Mouse (Mus musculus) hindbrain, embryonic 14.5 days (tissue): ENCODE results near the gene Rps6kc1. TPM values are rescaled to one million over a fixed set of nuclear protein-coding genes. Genes with fewer than 3 reads are reported as not detected.

Experiments used
- ATAC-seq: fragments of 200-750 bp; cut with Nextera tagmentation; 2 replicates; pipeline ENCODE4 v1.8.0; 2017; ENCODE audit warnings: moderate number of reproducible peaks, mild to moderate bottlenecking, moderate TSS enrichment, moderate library complexity; ENCODE audit not compliant: low FRiP score
- DNase-seq: peaks from one replicate; pipeline ENCODE4 v3.0.0-alpha.2; 2015; ENCODE audit warnings: low spot score
- H3K27ac ChIP-seq: fragments of 300-500 bp; sonication (generic); 2 replicates; pipeline ENCODE4 v1.5.1; 2014; ENCODE audit warnings: mild to moderate bottlenecking, moderate library complexity
- H3K27me3 ChIP-seq: fragments of 300-500 bp; sonication (generic); 2 replicates; pipeline ENCODE4 v1.6.1; 2014; ENCODE audit warnings: mild to moderate bottlenecking, low read length, mixed read lengths; ENCODE audit not compliant: control insufficient read depth, insufficient read depth
- H3K36me3 ChIP-seq: fragments of 300-500 bp; sonication (generic); replicated peaks from 2 replicates; pipeline ENCODE4 v1.6.1; 2014; ENCODE audit not compliant: control insufficient read depth, insufficient read depth
- H3K4me1 ChIP-seq: fragments of 300-500 bp; sonication (generic); replicated peaks from 2 replicates; pipeline ENCODE4 v1.6.1; 2014; ENCODE audit warnings: antibody characterized with exemption, low read length, mixed read lengths; ENCODE audit not compliant: control insufficient read depth, insufficient read depth
- H3K4me2 ChIP-seq: fragments of 300-500 bp; sonication (generic); replicated peaks from 2 replicates; pipeline ENCODE4 v1.6.1; 2014; ENCODE audit warnings: mild to moderate bottlenecking, moderate library complexity
- H3K4me3 ChIP-seq: fragments of 300-500 bp; sonication (generic); replicated peaks from 2 replicates; pipeline ENCODE4 v1.5.1; 2014; ENCODE audit warnings: mild to moderate bottlenecking, low read length
- H3K9ac ChIP-seq: fragments of 300-500 bp; sonication (generic); 2 replicates; pipeline ENCODE4 v1.6.1; 2014
- H3K9me3 ChIP-seq: fragments of 300-500 bp; sonication (generic); 2 replicates; pipeline ENCODE4 v1.6.1; 2016; ENCODE audit warnings: low read length; ENCODE audit not compliant: control insufficient read depth
- WGBS: fragments of 180-500 bp; shearing (Covaris S2); extraction: QIAGEN DNeasy Blood & Tissue Kit; methylation state at CpG from one replicate; pipeline ENCODE4 v1.1.7; 2014; 5-methylcytosine and 5-hydroxymethylcytosine counted together
- polyA plus RNA-seq: library from polyadenylated mRNA; unstranded; fragments of >200 nt; fragmentation: Nextera tagmentation; extraction: Ambion mirVana; gene quantifications from 2 replicates; pipeline ENCODE4 v1.2.1, GENCODE M21; 2014

The Rps6kc1 gene
- polyA plus RNA-seq, 1 experiment from 2014 or later = 27.7 TPM

DNA sequence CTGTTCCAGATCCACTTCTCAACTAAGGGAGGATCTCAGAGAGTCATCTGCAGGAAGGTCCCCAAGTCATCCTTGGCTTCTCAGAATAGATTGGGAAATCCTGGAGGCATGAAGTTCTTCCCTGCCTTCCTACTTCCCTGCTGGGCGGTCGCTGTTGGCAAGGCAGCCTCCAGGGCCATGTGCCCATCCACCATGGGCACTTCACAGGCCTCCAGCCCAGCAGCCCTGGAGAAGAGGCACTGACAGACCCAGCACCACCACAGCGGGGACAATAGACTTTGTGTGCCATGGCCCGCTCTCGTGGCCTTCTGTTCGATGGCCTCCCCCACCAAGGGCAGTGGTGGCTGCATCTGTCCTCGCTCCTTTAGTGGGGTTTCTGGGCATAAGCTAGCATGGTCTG, 228.5 kb downstream of the Rps6kc1 start:
- WGBS = 83% methylated on average over 7 of the region's 7 CpGs
- H3K27ac ChIP-seq = no peak overlapping the region
- ATAC-seq = no peak

DNA sequence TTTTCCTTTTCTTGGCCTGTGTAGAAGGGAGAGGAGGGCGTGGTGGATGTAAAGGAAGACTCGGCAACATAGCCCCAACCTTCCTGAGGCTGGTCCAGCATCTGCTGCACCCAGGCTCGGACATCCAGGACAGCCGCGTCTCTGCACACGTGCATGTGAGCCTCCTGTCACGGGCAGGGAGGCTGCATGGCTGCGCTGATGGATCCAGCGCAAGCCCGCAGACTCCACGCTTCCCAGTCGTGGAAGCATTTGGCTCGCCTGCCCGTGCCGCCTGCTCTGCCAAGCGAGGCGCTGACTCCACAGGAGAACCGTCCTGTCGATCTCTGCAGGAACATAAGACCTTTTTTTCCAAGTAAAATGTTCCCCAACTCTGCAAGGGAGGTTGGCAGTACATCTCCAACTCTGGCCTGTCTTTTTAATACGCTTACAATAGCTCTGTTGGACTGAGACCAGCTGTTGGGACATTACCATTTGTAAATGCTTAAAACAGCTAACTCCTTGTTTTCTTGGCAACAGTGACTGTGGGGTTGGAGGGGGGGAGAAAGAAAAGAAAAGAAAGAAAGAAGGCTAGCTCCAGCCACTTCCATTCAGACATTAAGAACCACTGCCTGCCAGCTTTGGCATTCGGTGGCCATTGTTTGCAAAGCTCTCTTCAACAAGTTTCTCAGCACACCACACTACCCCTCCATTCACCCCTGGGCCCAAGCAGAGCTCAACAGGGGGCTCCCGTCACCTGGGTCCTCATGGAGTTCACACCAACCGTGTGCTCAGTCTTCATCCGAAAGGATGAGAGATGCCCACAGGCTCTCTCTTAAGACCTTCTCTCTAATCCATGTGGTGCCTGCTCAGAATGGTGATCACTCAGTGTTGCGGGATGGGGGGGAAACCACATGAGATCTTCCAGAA, 229.3 kb downstream of the Rps6kc1 start:
- Histone ChIP-seq H3K4me2 (peak overlapping the region; percentile 47), H3K9me3 (no peaks in the 10 kb centered on the region), H3K4me3 (no peak overlapping the region), H3K9ac (peak overlapping the region; percentile 41; the same call in 1 of the 2 replicates), H3K4me1 (peaks cover 14% of the 10 kb centered on the region), H3K36me3 (no peaks in the 10 kb centered on the region), H3K27me3 (no peaks in the 10 kb centered on the region), H3K27ac (peak overlapping the region; percentile 84)
- DNase-seq (peak; percentile 68), ATAC-seq (peak; percentile 83)
- WGBS = 18% methylated on average over 25 of the region's 25 CpGs

More for the DNA sequence above, 228.5 kb downstream of the Rps6kc1 start:
- Histone ChIP-seq H3K9ac (no peak overlapping the region), H3K4me2 (no peak overlapping the region), H3K36me3 (no peaks in the 10 kb centered on the region), H3K4me1 (peaks cover 14% of the 10 kb centered on the region), H3K4me3 (no peak overlapping the region), H3K27me3 (no peaks in the 10 kb centered on the region), H3K9me3 (no peaks in the 10 kb centered on the region)
- no peak for DNase-seq

DNA sequence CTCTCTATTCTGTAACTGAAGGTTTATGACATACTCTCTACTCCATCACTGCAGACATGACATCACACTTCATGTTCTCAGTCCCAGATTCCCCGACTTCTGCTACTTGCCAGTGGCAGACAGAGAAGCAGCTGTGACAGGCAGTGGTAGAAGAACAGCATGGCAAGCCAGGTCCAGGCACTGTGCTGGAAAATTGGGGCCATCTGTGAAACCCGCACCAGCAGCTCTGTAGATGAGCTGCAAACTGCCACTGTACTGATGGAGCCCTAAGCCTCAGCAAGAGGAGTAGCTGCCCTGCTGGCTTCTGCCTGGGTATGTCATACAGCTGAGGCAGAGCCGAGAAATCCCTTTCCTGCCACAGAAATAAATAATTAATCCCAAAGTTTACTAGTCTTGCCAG, 236.1 kb downstream of the Rps6kc1 start:
- ATAC-seq (no peak), DNase-seq (no peak)
- H3K27ac ChIP-seq = no peak overlapping the region
- H3K27me3 ChIP-seq = no peaks in the 10 kb centered on the region
- no peaks in the 10 kb centered on the region for H3K9me3 ChIP-seq
- no peak overlapping the region for H3K9ac ChIP-seq
- no peaks in the 10 kb centered on the region for H3K4me1 ChIP-seq
- 92% methylated on average over 3 of the region's 3 CpGs for WGBS
- H3K4me2 ChIP-seq = no peak overlapping the region
- H3K4me3 ChIP-seq = no peak overlapping the region
- H3K36me3 ChIP-seq = no peaks in the 10 kb centered on the region

DNA sequence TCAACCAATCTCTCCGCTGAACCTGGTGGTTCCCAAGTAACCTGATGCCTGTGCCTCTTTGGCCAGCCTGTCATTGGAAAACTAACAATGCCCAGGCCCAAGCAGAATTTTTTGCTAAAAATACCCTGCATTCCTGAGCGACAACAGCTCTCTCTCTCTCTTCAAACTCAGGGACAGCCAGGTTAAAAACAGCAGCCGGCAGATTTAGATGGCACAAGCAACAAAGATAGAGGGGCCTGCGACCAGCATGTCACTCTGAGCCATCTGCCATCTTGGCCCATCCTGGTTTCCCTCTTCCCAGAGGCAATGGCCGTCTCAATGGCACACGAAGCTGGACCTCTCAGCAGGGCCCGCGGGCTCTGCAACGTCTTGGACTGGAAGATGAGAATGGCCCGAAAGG, 242.5 kb downstream of the Rps6kc1 start:
- 79% methylated on average over 10 of the region's 10 CpGs for WGBS
- Histone ChIP-seq H3K36me3 (no peaks in the 10 kb centered on the region), H3K4me3 (no peak overlapping the region), H3K9ac (no peak overlapping the region), H3K4me1 (no peaks in the 10 kb centered on the region), H3K4me2 (no peak overlapping the region), H3K9me3 (no peaks in the 10 kb centered on the region), H3K27me3 (no peaks in the 10 kb centered on the region), H3K27ac (no peak overlapping the region)
- no peak for DNase-seq
- no peak for ATAC-seq

DNA sequence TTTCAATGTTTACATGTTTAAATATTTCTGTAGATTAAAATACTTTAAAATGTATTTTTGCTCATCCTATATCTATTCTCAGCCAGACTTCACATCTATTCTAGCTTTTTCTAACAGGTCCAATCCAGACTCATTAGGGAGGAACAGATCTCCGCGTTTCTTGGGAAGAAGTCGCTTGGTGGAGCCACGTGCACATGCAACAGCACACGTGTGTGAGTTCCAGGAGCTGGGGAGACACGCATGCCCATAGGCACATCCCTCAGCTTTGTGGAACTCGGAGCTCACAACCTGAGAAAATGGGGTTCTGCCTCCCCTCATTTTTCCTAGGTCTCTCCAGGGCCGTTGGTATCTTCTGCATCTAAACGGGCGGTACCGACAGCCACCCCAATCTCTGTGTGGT, 243.7 kb downstream of the Rps6kc1 start:
- no peaks in the 10 kb centered on the region for H3K36me3 ChIP-seq
- H3K4me2 ChIP-seq = no peak overlapping the region
- H3K4me1 ChIP-seq = no peaks in the 10 kb centered on the region
- H3K27me3 ChIP-seq = no peaks in the 10 kb centered on the region
- DNase-seq (no peak), ATAC-seq (no peak)
- H3K9me3 ChIP-seq = no peaks in the 10 kb centered on the region
- no peak overlapping the region for H3K4me3 ChIP-seq
- 95% methylated on average over 11 of the region's 11 CpGs for WGBS
- H3K27ac ChIP-seq = no peak overlapping the region
- H3K9ac ChIP-seq = no peak overlapping the region

DNA sequence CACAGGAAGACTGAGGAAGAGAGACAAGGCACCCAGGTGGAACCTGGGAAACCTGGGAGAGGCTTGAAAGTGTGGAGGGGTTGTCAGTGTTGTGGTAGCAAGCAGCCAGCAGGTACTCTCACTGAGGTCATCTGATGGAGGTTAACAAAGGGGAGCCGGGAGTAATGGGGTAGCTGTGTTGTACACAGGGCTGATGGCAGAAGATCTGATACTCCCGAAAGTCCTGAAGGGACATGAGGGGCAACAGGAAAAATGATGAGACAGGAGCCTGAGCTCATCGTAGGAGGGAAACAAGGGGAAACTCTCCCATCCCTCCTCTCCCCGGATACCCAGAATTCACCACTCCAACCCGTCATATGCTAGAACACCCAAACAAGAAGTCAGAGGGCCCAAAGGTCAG, 244.2 kb downstream of the Rps6kc1 start:
- Histone ChIP-seq H3K36me3 (no peaks in the 10 kb centered on the region), H3K9me3 (no peaks in the 10 kb centered on the region), H3K4me1 (no peaks in the 10 kb centered on the region), H3K27ac (no peak overlapping the region), H3K4me3 (no peak overlapping the region), H3K9ac (no peak overlapping the region), H3K4me2 (no peak overlapping the region), H3K27me3 (no peaks in the 10 kb centered on the region)
- ATAC-seq (no peak), DNase-seq (no peak)
- WGBS = 85% methylated on average over 5 of the region's 5 CpGs

DNA sequence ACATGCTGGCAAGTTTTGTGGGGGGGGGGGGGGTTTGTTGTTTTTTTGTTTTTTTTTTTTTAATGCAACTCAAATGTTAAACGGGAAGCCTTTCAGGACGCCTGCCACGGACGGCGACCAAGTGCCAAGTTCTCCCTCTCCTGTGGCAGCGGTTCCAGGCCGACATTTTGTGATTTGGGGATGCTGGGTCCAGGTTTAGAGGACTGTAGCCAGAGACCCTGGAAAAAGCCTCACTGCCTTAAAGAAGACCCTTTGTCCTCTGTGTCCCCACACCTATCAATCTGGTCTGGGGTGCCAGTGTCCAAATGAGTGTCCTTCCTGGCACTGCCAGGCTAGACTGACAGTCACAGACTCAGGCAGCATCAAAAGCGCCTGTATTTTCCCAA, 246.1 kb downstream of the Rps6kc1 start:
- Histone ChIP-seq H3K27ac (no peak overlapping the region), H3K4me1 (no peaks in the 10 kb centered on the region), H3K4me2 (no peak overlapping the region), H3K4me3 (no peak overlapping the region), H3K27me3 (no peaks in the 10 kb centered on the region), H3K36me3 (no peaks in the 10 kb centered on the region), H3K9ac (no peak overlapping the region), H3K9me3 (no peaks in the 10 kb centered on the region)
- WGBS = 66% methylated on average over 8 of the region's 8 CpGs
- DNase-seq (no peak), ATAC-seq (no peak)

DNA sequence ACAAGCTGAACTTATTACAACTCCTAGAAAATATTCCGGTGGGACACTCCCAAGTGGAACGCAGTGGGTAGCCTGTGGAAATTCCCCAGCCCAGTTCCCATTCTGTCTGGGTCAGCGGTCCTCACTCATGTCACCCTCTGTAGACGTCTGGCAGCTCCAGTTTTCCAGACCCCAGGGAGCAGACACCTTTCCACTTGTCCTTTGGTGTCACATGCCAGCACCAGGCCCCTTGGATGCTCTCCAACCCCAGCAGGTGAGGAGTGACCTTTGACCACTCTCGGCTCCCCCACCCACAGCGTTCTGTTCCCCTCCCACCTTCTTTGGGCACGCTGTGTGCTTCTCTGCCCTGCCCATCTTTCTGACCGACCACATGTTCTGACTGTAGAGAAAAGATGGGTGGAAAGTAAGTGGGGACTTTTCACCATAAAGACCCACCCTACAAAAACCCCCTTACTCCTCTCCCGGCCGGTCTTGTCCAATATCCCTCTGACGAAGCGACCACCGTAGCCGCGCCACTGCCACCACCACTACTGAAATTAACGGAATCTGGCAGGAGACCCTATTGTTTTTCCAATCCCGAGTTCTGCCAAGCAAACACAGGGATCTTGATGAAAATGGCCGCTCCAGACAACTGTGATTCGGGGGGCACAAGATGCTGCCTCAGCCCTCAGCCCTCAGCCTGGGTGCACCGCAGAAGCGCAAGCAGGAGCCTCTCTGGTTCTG, 246.6 kb downstream of the Rps6kc1 start:
- ATAC-seq (no peak), DNase-seq (no peak)
- Histone ChIP-seq H3K36me3 (no peaks in the 10 kb centered on the region), H3K27me3 (no peaks in the 10 kb centered on the region), H3K9me3 (no peaks in the 10 kb centered on the region), H3K4me2 (no peak overlapping the region), H3K9ac (no peak overlapping the region), H3K4me3 (no peak overlapping the region), H3K4me1 (no peaks in the 10 kb centered on the region), H3K27ac (no peak overlapping the region)
- 72% methylated on average over 21 of the region's 21 CpGs for WGBS

DNA sequence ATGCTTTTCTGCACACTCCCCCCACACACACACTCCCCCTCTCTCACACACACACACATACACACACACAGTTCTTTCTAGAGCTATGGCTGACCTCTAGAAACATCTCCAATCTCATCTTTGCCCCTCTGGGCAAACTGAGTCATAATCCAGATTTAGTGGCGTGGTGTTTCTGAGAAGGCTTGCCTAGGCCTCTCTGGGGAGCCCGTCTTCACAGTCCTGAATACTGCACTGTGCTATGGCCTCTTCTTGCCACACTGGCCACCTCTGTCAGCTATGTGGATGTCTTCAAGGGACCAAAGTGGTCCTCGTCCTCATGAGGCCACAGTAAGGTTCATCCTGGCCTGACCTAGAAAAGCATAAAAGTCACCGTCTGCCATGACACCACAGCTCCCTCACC, 247.6 kb downstream of the Rps6kc1 start:
- Histone ChIP-seq H3K4me1 (no peaks in the 10 kb centered on the region), H3K9me3 (no peaks in the 10 kb centered on the region), H3K36me3 (no peaks in the 10 kb centered on the region), H3K27ac (no peak overlapping the region), H3K9ac (no peak overlapping the region), H3K4me2 (no peak overlapping the region), H3K27me3 (no peaks in the 10 kb centered on the region), H3K4me3 (no peak overlapping the region)
- ATAC-seq = no peak
- no peak for DNase-seq
- WGBS = 90% methylated on average over 4 of the region's 4 CpGs
